Mouse (Mus musculus): ENCODE results near the gene Ap2b1. TPM values are rescaled to one million over a fixed set of nuclear protein-coding genes. Genes with fewer than 3 reads are reported as not detected.
"Not testable (repeated sequence)": the region's sequence is repeated elsewhere in the genome, so short reads cannot be mapped to it uniquely, and the experiment has no call there.

Gene Ap2b1
- total RNA-seq (2014; rRNA removed) (25.4 and 31.3 TPM in 2 replicates), polyA plus RNA-seq (2012; rRNA removed) (16.2 and 16.3 TPM in 2 replicates)

GRCm38 (mm10) chr11:83298225-83299195 lies at the start of gene Ap2b1:
Gene Ap2b1, plus strand, starts transcription at chr11:83299024.
- Histone ChIP-seq H3K79me2 (ENCODE audit: control insufficient read depth, insufficient read depth, low read length) (peaks cover 6% of the 10 kb centered on the region; the same call in 1 of the 2 replicates), H3K27ac (replicated peaks; ENCODE audit: insufficient read depth, low read depth, low read length) (peak within 1 kb of the TSS; percentile 80), H3K36me3 (ENCODE audit: control insufficient read depth, insufficient read depth, low read length) (peaks cover 13% of the 10 kb centered on the region), H3K9ac (ENCODE audit: low read depth, low read length) (peak within 1 kb of the TSS; percentile 87), H3K4me3 (ENCODE audit: insufficient read depth, low read depth, low read length) (peak within 1 kb of the TSS; percentile 71), H3K4me1 (ENCODE audit: control insufficient read depth, insufficient read depth, low read length) (peaks cover 4% of the 10 kb centered on the region), H3K27me3 (ENCODE audit: control insufficient read depth, insufficient read depth, low read length) (no peaks in the 10 kb centered on the region)
- TF ChIP-seq POLR2A (IDR thresholded peaks at IDR 0.05; ENCODE audit: extremely low read depth, insufficient read depth, low read length) (peak; percentile 53; the same call in 1 of the 2 replicates), CTCF (IDR thresholded peaks at IDR 0.05; ENCODE audit: low read depth, low read length) (no peak)
- DNase-seq (ENCODE audit: extremely low read depth, low read depth, low spot score) = peak; percentile 91
- WGBS = 3% methylated on average over 56 of the region's 56 CpGs

- not testable (repeated sequence) for H3K4me3 ChIP-seq (ENCODE audit: insufficient read depth, low read depth, low read length); DNase-seq (ENCODE audit: extremely low read depth, low read depth, low spot score)
Observed at GRCm38 (mm10) chr11:83257211-83257610, 41.6 kb upstream of the Ap2b1 start.

GRCm38 (mm10) chr11:83262673-83263072 lies 36.2 kb upstream of the Ap2b1 start:
- no peak for DNase-seq (ENCODE audit: extremely low read depth, low read depth, low spot score)
- H3K27me3 ChIP-seq (ENCODE audit: control insufficient read depth, insufficient read depth, low read length) = no peaks in the 10 kb centered on the region
- no peaks in the 10 kb centered on the region for H3K79me2 ChIP-seq (ENCODE audit: control insufficient read depth, insufficient read depth, low read length)
- TF ChIP-seq POLR2A (IDR thresholded peaks at IDR 0.05; ENCODE audit: extremely low read depth, insufficient read depth, low read length) (no peak), CTCF (IDR thresholded peaks at IDR 0.05; ENCODE audit: low read depth, low read length) (no peak)
- H3K36me3 ChIP-seq (ENCODE audit: control insufficient read depth, insufficient read depth, low read length) = no peaks in the 10 kb centered on the region
- H3K4me3 ChIP-seq (ENCODE audit: insufficient read depth, low read depth, low read length) = no peak overlapping the region
- H3K27ac ChIP-seq (replicated peaks; ENCODE audit: insufficient read depth, low read depth, low read length) = no peak overlapping the region
- no peaks in the 10 kb centered on the region for H3K4me1 ChIP-seq (ENCODE audit: control insufficient read depth, insufficient read depth, low read length)
- WGBS = 95% methylated on average over 1 of the region's 1 CpGs
- no peak overlapping the region for H3K9ac ChIP-seq (ENCODE audit: low read depth, low read length)

More at GRCm38 (mm10) chr11:83257211-83257610, 41.6 kb upstream of the Ap2b1 start:
- not testable (repeated sequence) for H3K79me2 ChIP-seq (ENCODE audit: control insufficient read depth, insufficient read depth, low read length); H3K27ac ChIP-seq (replicated peaks; ENCODE audit: insufficient read depth, low read depth, low read length); H3K4me1 ChIP-seq (ENCODE audit: control insufficient read depth, insufficient read depth, low read length); H3K27me3 ChIP-seq (ENCODE audit: control insufficient read depth, insufficient read depth, low read length); H3K9ac ChIP-seq (ENCODE audit: low read depth, low read length); H3K36me3 ChIP-seq (ENCODE audit: control insufficient read depth, insufficient read depth, low read length)
- 16% methylated on average over 5 of the region's 5 CpGs for WGBS

GRCm38 (mm10) chr11:83263146-83263545 lies 35.7 kb upstream of the Ap2b1 start:
- TF ChIP-seq CTCF (IDR thresholded peaks at IDR 0.05; ENCODE audit: low read depth, low read length) = no peak
- TF ChIP-seq POLR2A (IDR thresholded peaks at IDR 0.05; ENCODE audit: extremely low read depth, insufficient read depth, low read length) = no peak
- 57% methylated on average over 3 of the region's 3 CpGs for WGBS
- DNase-seq (ENCODE audit: extremely low read depth, low read depth, low spot score) = peak; percentile 14
- Histone ChIP-seq H3K27ac (replicated peaks; ENCODE audit: insufficient read depth, low read depth, low read length) (no peak overlapping the region), H3K36me3 (ENCODE audit: control insufficient read depth, insufficient read depth, low read length) (no peaks in the 10 kb centered on the region), H3K79me2 (ENCODE audit: control insufficient read depth, insufficient read depth, low read length) (no peaks in the 10 kb centered on the region), H3K27me3 (ENCODE audit: control insufficient read depth, insufficient read depth, low read length) (no peaks in the 10 kb centered on the region), H3K9ac (ENCODE audit: low read depth, low read length) (no peak overlapping the region), H3K4me1 (ENCODE audit: control insufficient read depth, insufficient read depth, low read length) (no peaks in the 10 kb centered on the region), H3K4me3 (ENCODE audit: insufficient read depth, low read depth, low read length) (no peak overlapping the region)

GRCm38 (mm10) chr11:83270842-83271150 lies 28.0 kb upstream of the Ap2b1 start:
- Histone ChIP-seq H3K79me2 (ENCODE audit: control insufficient read depth, insufficient read depth, low read length) (no peaks in the 10 kb centered on the region), H3K27ac (replicated peaks; ENCODE audit: insufficient read depth, low read depth, low read length) (no peak overlapping the region; the same call in 1 of the 2 replicates), H3K36me3 (ENCODE audit: control insufficient read depth, insufficient read depth, low read length) (no peaks in the 10 kb centered on the region), H3K4me1 (ENCODE audit: control insufficient read depth, insufficient read depth, low read length) (no peaks in the 10 kb centered on the region), H3K9ac (ENCODE audit: low read depth, low read length) (peak overlapping the region; percentile 51), H3K4me3 (ENCODE audit: insufficient read depth, low read depth, low read length) (peak overlapping the region; percentile 49), H3K27me3 (ENCODE audit: control insufficient read depth, insufficient read depth, low read length) (no peaks in the 10 kb centered on the region)
- DNase-seq (ENCODE audit: extremely low read depth, low read depth, low spot score) = no peak
- TF ChIP-seq CTCF (IDR thresholded peaks at IDR 0.05; ENCODE audit: low read depth, low read length) (no peak), POLR2A (IDR thresholded peaks at IDR 0.05; ENCODE audit: extremely low read depth, insufficient read depth, low read length) (no peak)
- 2% methylated on average over 6 of the region's 6 CpGs for WGBS

All from liver, adult 2 months (tissue).